ENCODE assay signal across 24 mouse cellular contexts in the genomic region with DNA sequence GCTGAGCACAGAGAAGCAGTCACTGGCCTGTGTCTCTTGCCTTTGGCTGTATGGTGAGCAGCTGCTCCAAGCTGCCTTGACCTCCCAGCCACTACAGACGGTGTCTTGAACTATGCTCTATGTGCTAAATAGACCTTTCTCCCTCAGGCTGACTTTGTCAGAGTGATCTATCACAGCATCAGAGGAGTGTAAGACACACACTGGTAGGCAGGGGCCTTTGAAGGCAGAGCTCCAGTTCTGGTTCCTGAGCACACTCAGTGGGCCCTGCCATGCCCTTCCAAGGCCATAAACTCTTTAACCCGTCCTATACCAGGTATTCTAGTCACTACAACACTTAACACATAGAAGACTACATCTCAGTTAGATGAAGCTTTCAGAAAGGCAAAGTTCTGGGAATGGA. TPM values are rescaled to one million over a fixed set of nuclear protein-coding genes. Genes with fewer than 3 reads are reported as not detected.
"Had no signal": no experiment of that assay in that cellular context is flagged by ENCODE, and none has a peak within 500 bp of the region (broad histone marks: within the 10 kb centered on the region; RNA-seq: fewer than 3 reads in every experiment).

No protein-coding gene starts in this region.

- H3K4me1 ChIP-seq: midbrain, embryonic 10.5 days; midbrain, embryonic 12.5 days had no signal

- ATAC-seq: midbrain, embryonic 16.5 days had no signal

- H3K27me3 ChIP-seq: midbrain, embryonic 12.5 days; neural tube, embryonic 13.5 days; neural tube, embryonic 15.5 days had no signal

- H3K9ac ChIP-seq: lung, embryonic 14.5 days; midbrain, embryonic 12.5 days; neural tube, embryonic 13.5 days; neural tube, embryonic 15.5 days had no signal

- DNase-seq: lung, embryonic 14.5 days; lung, postnatal 10 days; lung, postnatal 4 days; midbrain, embryonic 14.5 days; retina, postnatal 1 day; right cerebral cortex, adult 18-20 months; right cerebral cortex, postnatal 25 days; right cerebral cortex, postnatal 4 days; spleen, adult 18-20 months; thymus, adult 18-20 months; thymus, postnatal 14 days; thymus, postnatal 36 days had no signal

- H3K9me3 ChIP-seq: midbrain, embryonic 10.5 days; midbrain, embryonic 12.5 days; neural tube, embryonic 13.5 days; neural tube, embryonic 15.5 days had no signal

- H3K27ac ChIP-seq: midbrain, embryonic 10.5 days; midbrain, embryonic 12.5 days; neural tube, embryonic 13.5 days; neural tube, embryonic 15.5 days had no signal

- H3K4me2 ChIP-seq: lung, embryonic 14.5 days; midbrain, embryonic 12.5 days; neural tube, embryonic 13.5 days; neural tube, embryonic 15.5 days had no signal

- H3K4me3 ChIP-seq: midbrain, embryonic 10.5 days; midbrain, embryonic 12.5 days; myocyte; neural tube, embryonic 13.5 days; neural tube, embryonic 15.5 days had no signal

RNA-seq across cellular contexts. Expression of gene Gm13090, which starts 8.0 kb away (rescaled TPM):
- total RNA-seq: megakaryocyte, adult 5-6 weeks; megakaryocyte-erythroid progenitor cell, adult 5-6 weeks had no signal
- polyA plus RNA-seq: lung, embryonic 14.5 days; lung, embryonic 16.5 days; midbrain, embryonic 10.5 days; midbrain, embryonic 12.5 days; midbrain, embryonic 16.5 days; myocyte; neural tube, embryonic 15.5 days; small intestine, adult 2 months; stomach, embryonic 16.5 days; thymus, postnatal 0 days had no signal
